Mouse (Mus musculus) cerebellum, adult 9-10 months (tissue): ENCODE measurements around the gene Haao.
"Not testable (repeated sequence)": the region's sequence is repeated elsewhere in the genome, so short reads cannot be mapped to it uniquely, and the experiment has no call there.

Experiments
- DNase-seq: peaks from one replicate; pipeline ENCODE4 v3.0.0; 2022

Haao gene

GRCm38 (mm10) chr17:83862134-83862881 lies 14.5 kb upstream of the Haao start:
- peak; percentile 79 for DNase-seq

DNA sequence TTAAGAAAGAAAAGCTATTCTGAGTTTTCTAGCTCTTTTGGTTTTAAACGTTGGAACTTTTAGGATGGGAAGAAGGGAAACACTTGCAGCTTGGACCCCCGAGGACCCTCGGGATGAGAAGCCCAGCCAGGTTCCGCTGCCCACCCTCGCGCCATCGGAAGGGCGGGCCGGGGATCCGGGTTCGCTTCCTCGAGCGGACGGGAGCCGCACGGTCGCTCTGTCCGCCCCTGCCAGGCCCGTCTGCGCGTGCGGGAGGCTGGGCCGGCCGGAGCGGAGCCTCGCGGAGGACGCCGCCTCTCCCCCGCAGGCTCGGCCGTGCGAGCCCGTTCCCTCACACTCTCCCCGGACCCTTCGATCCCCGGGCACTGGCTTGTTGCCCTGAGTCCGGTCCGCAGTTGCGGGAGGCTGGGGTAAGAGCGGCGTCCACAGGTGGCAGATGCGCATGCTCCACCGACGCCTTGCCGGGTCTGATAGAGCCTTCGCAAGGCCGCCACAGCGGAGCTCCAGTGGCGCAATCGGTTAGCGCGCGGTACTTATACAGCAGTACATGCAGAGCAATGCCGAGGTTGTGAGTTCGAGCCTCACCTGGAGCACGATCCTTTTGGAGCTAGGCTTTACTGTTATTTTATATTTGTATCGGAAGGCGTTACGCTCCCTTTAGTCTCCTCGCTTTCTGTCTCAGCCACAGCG lies 13.8 kb upstream of the Haao start:
- peak; percentile 98 for DNase-seq

GRCm38 (mm10) chr17:83860968-83861367 lies 13.2 kb upstream of the Haao start:
- DNase-seq, result not testable (repeated sequence)

GRCm38 (mm10) chr17:83860224-83860623 lies 12.5 kb upstream of the Haao start:
- no peak for DNase-seq

GRCm38 (mm10) chr17:83859639-83860038 lies 11.9 kb upstream of the Haao start:
- no peak for DNase-seq

GRCm38 (mm10) chr17:83858413-83858812 lies 10.7 kb upstream of the Haao start:
- DNase-seq, result no peak

- no peak for DNase-seq
These were observed 6.6 kb upstream of the Haao start for GRCm38 (mm10) chr17:83854284-83854918.

DNA sequence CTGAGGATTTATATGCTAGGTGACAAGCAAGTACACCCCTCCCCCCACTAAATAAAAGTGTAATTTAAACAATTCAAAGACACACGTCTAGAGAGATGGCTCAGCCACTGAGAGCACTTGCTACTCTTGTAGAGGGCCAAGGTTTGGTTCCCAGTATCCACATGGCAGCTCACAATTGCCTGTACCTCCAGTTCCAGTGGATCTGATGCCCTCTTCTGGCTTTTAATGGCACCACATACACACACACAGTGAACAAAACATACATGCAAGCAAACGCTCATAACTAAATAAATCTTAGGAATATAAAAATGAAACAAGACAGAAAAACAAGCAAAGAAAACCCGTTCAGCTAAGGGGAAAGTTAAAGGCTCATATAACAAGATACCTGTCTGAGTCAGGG lies 6.1 kb upstream of the Haao start:
- DNase-seq, result no peak

DNA sequence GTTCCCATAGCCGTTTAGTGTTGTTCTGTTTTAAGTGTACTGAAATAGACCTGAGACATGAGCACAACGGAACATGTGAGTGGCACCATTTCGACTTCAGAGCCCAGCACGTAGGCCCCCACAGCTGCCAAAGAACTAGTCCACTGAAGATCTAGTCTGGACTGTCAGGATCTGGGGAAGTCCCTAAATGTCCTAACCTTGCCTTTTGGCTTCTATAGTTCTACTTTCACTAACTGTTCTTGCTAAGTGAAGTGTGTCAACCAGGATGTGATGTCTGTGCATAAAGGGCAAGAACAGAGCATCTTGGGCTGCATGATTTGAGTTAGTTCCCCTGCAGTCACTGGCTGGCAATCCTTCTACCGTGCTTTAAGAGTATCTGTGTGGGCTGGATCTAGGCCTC lies 3.1 kb upstream of the Haao start:
- DNase-seq, result no peak

DNA sequence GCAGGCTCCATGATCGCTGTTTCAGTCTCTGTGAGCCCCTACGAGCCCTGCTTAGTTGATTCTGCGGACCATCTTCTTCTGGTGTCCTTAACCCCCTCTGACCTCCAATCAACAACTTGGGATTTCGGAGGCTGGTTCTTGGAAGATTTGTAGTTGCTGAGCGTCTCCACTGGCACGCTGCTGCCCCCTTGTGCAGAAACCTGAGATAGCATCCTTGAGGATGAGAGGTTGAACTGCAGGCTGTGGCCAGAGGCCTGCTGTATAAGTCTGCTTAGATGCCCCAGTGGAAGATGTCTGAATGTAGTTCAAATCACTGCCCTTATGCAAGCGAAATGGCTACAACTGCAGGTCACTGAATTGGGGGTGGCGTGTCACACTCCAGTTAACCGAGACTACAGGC lies 2.7 kb upstream of the Haao start:
- peak; percentile 89 for DNase-seq

GRCm38 (mm10) chr17:83849717-83850116 lies 2.0 kb upstream of the Haao start:
- no peak for DNase-seq

DNA sequence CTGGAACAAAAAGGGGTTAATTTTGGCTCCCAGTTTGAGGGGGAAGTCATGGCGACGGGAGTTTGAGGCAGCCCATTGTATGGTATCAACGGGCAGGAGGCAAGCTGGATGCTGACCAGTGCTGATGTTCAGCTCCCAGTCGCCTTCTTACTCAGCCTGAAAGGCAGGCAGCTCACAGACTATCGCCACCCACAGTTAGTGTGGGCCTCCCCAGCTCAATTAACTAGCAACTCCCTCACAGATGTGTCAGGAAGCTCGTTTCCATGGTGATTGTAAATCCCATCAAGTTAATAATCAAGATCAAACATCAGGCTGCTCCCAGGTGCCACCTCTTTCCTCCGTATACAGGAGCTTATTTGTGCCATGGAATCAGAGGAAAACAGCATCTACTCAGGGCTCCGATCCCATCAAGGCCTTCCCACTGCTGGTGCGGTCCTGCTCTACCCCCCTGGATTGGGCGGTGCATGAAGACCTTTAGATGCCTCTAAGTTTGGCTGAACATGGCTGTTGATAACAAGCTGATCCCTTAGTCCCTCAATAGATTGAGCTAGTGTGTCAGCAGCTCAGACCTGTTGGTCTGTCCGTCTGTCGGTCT lies 1.4 kb upstream of the Haao start:
- no peak for DNase-seq

- DNase-seq, result no peak
These were observed 719 bp upstream of the Haao start for GRCm38 (mm10) chr17:83848482-83848881.

GRCm38 (mm10) chr17:83847100-83847499 lies 663 bp downstream of the Haao start:
- no peak for DNase-seq

GRCm38 (mm10) chr17:83846301-83847021 lies 1.3 kb downstream of the Haao start:
- DNase-seq, result no peak

DNA sequence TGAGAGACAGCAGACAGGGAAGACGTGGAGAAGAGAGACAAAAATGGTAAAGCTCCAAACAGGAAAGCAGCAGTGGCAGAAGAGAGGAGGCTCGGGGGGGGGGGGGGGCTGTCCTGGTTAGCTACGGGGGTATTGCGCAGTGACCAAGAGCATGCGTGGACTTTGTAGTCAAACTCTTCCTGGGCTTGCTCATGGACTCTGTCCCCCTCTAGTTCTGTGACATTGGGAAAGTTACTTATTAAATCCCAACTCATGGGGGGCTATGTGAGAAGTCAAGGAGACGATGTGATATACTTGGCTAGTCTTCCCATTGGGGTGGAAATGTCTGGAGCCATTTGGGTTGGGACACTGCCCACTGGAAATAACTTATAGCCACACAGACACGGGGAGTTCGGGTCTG lies 2.2 kb downstream of the Haao start:
- DNase-seq, result no peak

DNA sequence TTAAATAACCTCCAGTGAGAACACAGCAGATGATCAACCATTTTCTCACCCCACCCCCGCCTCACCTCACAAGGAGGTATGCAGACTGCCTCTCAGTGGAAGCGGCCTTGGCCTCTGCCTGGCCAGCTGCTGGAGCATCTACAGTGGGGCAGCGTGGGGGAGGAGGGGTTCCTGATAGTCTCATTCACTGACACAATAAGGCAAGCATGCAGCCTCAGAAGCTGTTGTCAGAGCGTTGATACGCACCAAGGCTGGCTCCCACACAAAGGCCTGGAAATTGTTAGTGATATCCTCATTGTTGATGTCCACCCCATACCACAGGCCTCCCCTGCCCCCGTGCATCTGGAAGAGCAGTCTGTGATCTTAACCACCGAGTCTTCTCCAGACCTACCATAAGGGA lies 4.0 kb downstream of the Haao start:
- no peak for DNase-seq

- no peak for DNase-seq
These were observed 6.8 kb downstream of the Haao start for GRCm38 (mm10) chr17:83841011-83841410.

DNA sequence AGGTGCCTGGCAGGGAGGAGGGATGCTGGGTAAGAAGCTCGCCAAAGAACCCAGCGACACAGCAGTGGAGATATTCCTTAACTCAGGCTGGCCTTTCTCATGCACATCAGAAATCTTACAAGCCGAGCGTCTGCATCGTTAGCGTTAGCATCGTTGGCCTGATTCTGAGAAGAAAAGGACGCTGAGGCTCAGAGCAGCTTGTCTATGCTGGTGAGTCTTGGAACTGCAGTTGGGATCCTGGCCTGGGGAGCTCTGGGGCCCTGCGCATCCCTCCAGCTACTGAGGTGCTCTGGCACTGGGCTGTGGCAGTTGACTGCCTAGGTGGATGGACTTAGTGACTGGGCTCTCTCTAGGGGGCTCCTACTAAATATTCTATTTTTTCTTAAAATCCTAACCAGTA lies 8.6 kb downstream of the Haao start:
- DNase-seq, result no peak

GRCm38 (mm10) chr17:83837659-83838190 lies 10.0 kb downstream of the Haao start:
- DNase-seq, result no peak

- no peak for DNase-seq
These were observed 11.7 kb downstream of the Haao start for GRCm38 (mm10) chr17:83836048-83836447.

DNA sequence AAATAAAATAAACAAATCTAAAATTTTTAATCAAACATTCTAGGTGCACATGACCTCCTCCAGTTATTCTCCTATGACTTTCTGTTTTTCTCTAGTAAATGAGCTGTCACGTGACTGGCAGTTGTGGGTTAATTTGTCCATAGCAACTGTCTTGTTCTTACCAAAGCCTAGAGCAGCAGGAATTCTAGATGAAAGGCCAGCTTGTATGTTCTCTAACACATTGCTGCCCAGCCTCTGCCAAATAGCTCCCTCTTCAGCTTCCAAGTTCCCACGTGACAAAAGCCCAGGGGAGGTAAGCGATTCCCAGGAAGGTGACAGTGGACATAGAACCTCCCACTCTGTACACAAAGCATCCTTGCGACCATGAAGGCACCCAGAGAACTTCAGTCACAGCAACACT lies 13.6 kb downstream of the Haao start:
- DNase-seq, result no peak
